Mouse (Mus musculus) limb, embryonic 14.5 days (tissue): ENCODE results near the gene Ncf1. TPM values are rescaled to one million over a fixed set of nuclear protein-coding genes. Genes with fewer than 3 reads are reported as not detected.

Experiments
- ATAC-seq: fragments of 200-750 bp; cut with Nextera tagmentation; 2 replicates; pipeline ENCODE4 v1.8.0; 2017; ENCODE audit warnings: low read depth, moderate number of reproducible peaks, moderate TSS enrichment; ENCODE audit not compliant: low FRiP score
- DNase-seq: peaks from one replicate; pipeline ENCODE4 v3.0.0-alpha.2; 2015; ENCODE audit warnings: low spot score
- H3K27ac ChIP-seq: fragments of 300-500 bp; sonication (generic); replicated peaks from 2 replicates; pipeline ENCODE4 v1.5.1; 2014; ENCODE audit warnings: low read depth, mild to moderate bottlenecking, low read length, moderate library complexity, mixed read lengths
- H3K27me3 ChIP-seq: fragments of 300-500 bp; sonication (generic); 2 replicates; pipeline ENCODE4 v1.6.1; 2014; ENCODE audit warnings: low read length, mixed read lengths; ENCODE audit not compliant: control insufficient read depth, insufficient read depth
- H3K36me3 ChIP-seq: fragments of 300-500 bp; sonication (generic); 2 replicates; pipeline ENCODE4 v1.6.1; 2014; ENCODE audit warnings: mild to moderate bottlenecking, low read length, moderate library complexity, mixed read lengths; ENCODE audit not compliant: control insufficient read depth, insufficient read depth
- H3K4me1 ChIP-seq: fragments of 300-500 bp; sonication (generic); 2 replicates; pipeline ENCODE4 v1.6.1; 2014; ENCODE audit warnings: antibody characterized with exemption, low read length, mixed read lengths; ENCODE audit not compliant: control insufficient read depth, insufficient read depth
- H3K4me2 ChIP-seq: fragments of 300-500 bp; sonication (generic); replicated peaks from 2 replicates; pipeline ENCODE4 v1.6.1; 2014; ENCODE audit warnings: low read depth, mild to moderate bottlenecking, low read length, moderate library complexity; ENCODE audit not compliant: severe bottlenecking
- H3K4me3 ChIP-seq: fragments of 300-500 bp; sonication (generic); replicated peaks from 2 replicates; pipeline ENCODE4 v1.5.1; 2014; ENCODE audit warnings: low read length
- H3K9ac ChIP-seq: fragments of 300-500 bp; sonication (generic); 2 replicates; pipeline ENCODE4 v1.6.1; 2014; ENCODE audit warnings: mild to moderate bottlenecking, low read depth, low read length, moderate library complexity; ENCODE audit not compliant: severe bottlenecking
- H3K9me3 ChIP-seq: fragments of 300-500 bp; sonication (generic); 2 replicates; pipeline ENCODE4 v1.6.1; 2016; ENCODE audit warnings: low read length; ENCODE audit not compliant: control insufficient read depth
- POLR2A ChIP-seq: fragments of 200-500 bp; IDR thresholded peaks from 2 replicates; pipeline ENCODE4 v1.8.0; 2012; ENCODE audit warnings: inconsistent platforms, mild to moderate bottlenecking, moderate library complexity, borderline replicate concordance; ENCODE audit not compliant: insufficient read depth, insufficient read length; ENCODE audit errors: extremely low read depth
- WGBS: fragments of 180-500 bp; shearing (Covaris S2); extraction: QIAGEN DNeasy Blood & Tissue Kit; methylation state at CpG from one replicate; pipeline ENCODE4 v1.1.7; 2014; 5-methylcytosine and 5-hydroxymethylcytosine counted together
- polyA plus RNA-seq, 2 experiments: library from polyadenylated mRNA; depleted of rRNA in 1 of 2; stranded (reverse) in 1 of 2; unstranded in 1 of 2; fragments of >200 nt; fragmentation: Nextera tagmentation in 1 of 2; extraction: Ambion mirVana in 1 of 2; gene quantifications; 2 replicates each; pipeline versions ENCODE4 v1.2.1 to v1.2.3; 2012 to 2014

Gene Ncf1
- 8.4 and 8.8 TPM in 2 replicates for polyA plus RNA-seq (2012; rRNA removed)
- 8.3 and 10.2 TPM in 2 replicates for polyA plus RNA-seq (2014; fragmentation: Nextera tagmentation; extraction: Ambion mirVana)

GRCm38 (mm10) chr5:134229391-134229790 lies at the start of gene Ncf1:
TSS of gene Ncf1 (minus strand) at chr5:134229625.
- H3K36me3 ChIP-seq: no peaks in the 10 kb centered on the region
- H3K9ac ChIP-seq: no peak within 1 kb of the TSS
- no peak within 1 kb of the TSS for H3K27ac ChIP-seq
- no peaks in the 10 kb centered on the region for H3K9me3 ChIP-seq
- no peaks in the 10 kb centered on the region for H3K27me3 ChIP-seq
- WGBS: 84% methylated on average over 7 of the region's 7 CpGs
- H3K4me1 ChIP-seq: peaks cover 21% of the 10 kb centered on the region
- no peak for TF ChIP-seq POLR2A
- DNase-seq: no peak
- no peak within 1 kb of the TSS for H3K4me2 ChIP-seq
- no peak within 1 kb of the TSS for H3K4me3 ChIP-seq
- ATAC-seq: no peak

GRCm38 (mm10) chr5:134277109-134277508 lies 47.7 kb upstream of the Ncf1 start:
- 93% methylated on average over 4 of the region's 4 CpGs for WGBS
- no peak for TF ChIP-seq POLR2A
- H3K4me3 ChIP-seq: no peak overlapping the region
- no peaks in the 10 kb centered on the region for H3K4me1 ChIP-seq
- DNase-seq: no peak
- H3K9me3 ChIP-seq: no peaks in the 10 kb centered on the region
- H3K9ac ChIP-seq: no peak overlapping the region
- no peak overlapping the region for H3K4me2 ChIP-seq
- no peak for ATAC-seq
- H3K36me3 ChIP-seq: peaks cover 92% of the 10 kb centered on the region
- no peak overlapping the region; the same call in 1 of the 2 replicates for H3K27ac ChIP-seq
- no peaks in the 10 kb centered on the region for H3K27me3 ChIP-seq

GRCm38 (mm10) chr5:134275556-134275955 lies 46.1 kb upstream of the Ncf1 start:
- no peak for ATAC-seq
- no peak for DNase-seq
- Histone ChIP-seq H3K27me3 (no peaks in the 10 kb centered on the region), H3K9me3 (no peaks in the 10 kb centered on the region), H3K27ac (no peak overlapping the region), H3K4me2 (no peak overlapping the region), H3K4me1 (no peaks in the 10 kb centered on the region), H3K4me3 (no peak overlapping the region), H3K9ac (no peak overlapping the region), H3K36me3 (peaks cover 97% of the 10 kb centered on the region)
- WGBS: 86% methylated on average over 10 of the region's 10 CpGs
- TF ChIP-seq POLR2A: no peak

GRCm38 (mm10) chr5:134275021-134275420 lies 45.6 kb upstream of the Ncf1 start:
- ATAC-seq: no peak
- no peaks in the 10 kb centered on the region for H3K27me3 ChIP-seq
- 88% methylated on average over 11 of the region's 11 CpGs for WGBS
- DNase-seq: no peak
- no peaks in the 10 kb centered on the region for H3K9me3 ChIP-seq
- no peaks in the 10 kb centered on the region for H3K4me1 ChIP-seq
- no peak overlapping the region for H3K4me3 ChIP-seq
- peaks cover 97% of the 10 kb centered on the region for H3K36me3 ChIP-seq
- TF ChIP-seq POLR2A: no peak
- no peak overlapping the region for H3K9ac ChIP-seq
- H3K27ac ChIP-seq: no peak overlapping the region
- H3K4me2 ChIP-seq: no peak overlapping the region

- H3K9ac ChIP-seq: no peak overlapping the region
- WGBS: 81% methylated on average over 8 of the region's 8 CpGs
- H3K9me3 ChIP-seq: no peaks in the 10 kb centered on the region
- no peaks in the 10 kb centered on the region for H3K27me3 ChIP-seq
- H3K4me1 ChIP-seq: no peaks in the 10 kb centered on the region
- no peak for TF ChIP-seq POLR2A
- H3K4me2 ChIP-seq: no peak overlapping the region
- H3K27ac ChIP-seq: no peak overlapping the region
- DNase-seq (no peak), ATAC-seq (no peak)
- H3K4me3 ChIP-seq: no peak overlapping the region
- peaks cover 95% of the 10 kb centered on the region for H3K36me3 ChIP-seq
Observed at GRCm38 (mm10) chr5:134273761-134274160, 44.3 kb upstream of the Ncf1 start.

- no peak overlapping the region for H3K9ac ChIP-seq
- no peak overlapping the region for H3K27ac ChIP-seq
- H3K4me3 ChIP-seq: no peak overlapping the region
- H3K9me3 ChIP-seq: no peaks in the 10 kb centered on the region
- DNase-seq (no peak), ATAC-seq (no peak)
- H3K4me1 ChIP-seq: no peaks in the 10 kb centered on the region
- H3K27me3 ChIP-seq: no peaks in the 10 kb centered on the region
- H3K4me2 ChIP-seq: no peak overlapping the region
- WGBS: 77% methylated on average over 11 of the region's 11 CpGs
- H3K36me3 ChIP-seq: peaks cover 95% of the 10 kb centered on the region
- no peak for TF ChIP-seq POLR2A
Observed at GRCm38 (mm10) chr5:134272761-134273160, 43.3 kb upstream of the Ncf1 start.
